Mouse (Mus musculus): Measurements from ENCODE around the gene Glt8d2. TPM values are rescaled to one million over a fixed set of nuclear protein-coding genes. Genes with fewer than 3 reads are reported as not detected.
A peak's percentile ranks its signal among the peaks of the same experiment; 100 is the strongest.

Gene Glt8d2
- polyA plus RNA-seq, 1 experiment from 2014 or later: 6.9 TPM

- Histone ChIP-seq H3K9me3 (no peaks in the 10 kb centered on the region), H3K36me3 (no peaks in the 10 kb centered on the region), H3K27me3 (replicated peaks) (no peaks in the 10 kb centered on the region), H3K4me1 (replicated peaks) (no peaks in the 10 kb centered on the region), H3K9ac (0 out of 2 replicates have a peak overlapping the region, but pooled peaks have one; percentile 8), H3K4me2 (replicated peaks) (peak overlapping the region; percentile 55), H3K4me3 (replicated peaks) (no peak overlapping the region), H3K27ac (no peak overlapping the region)
- WGBS: 19% methylated on average over 22 of the region's 22 CpGs
- ATAC-seq: peak; percentile 87
Measured at GRCm38 (mm10) chr10:82666436-82667234, 23.8 kb downstream of the Glt8d2 start.

- H3K4me2 ChIP-seq (replicated peaks): no peak overlapping the region
- no peak overlapping the region for H3K27ac ChIP-seq
- no peak for ATAC-seq
- no peak overlapping the region for H3K4me3 ChIP-seq (replicated peaks)
- WGBS: 59% methylated on average over 3 of the region's 3 CpGs
- H3K9me3 ChIP-seq: no peaks in the 10 kb centered on the region
- H3K27me3 ChIP-seq (replicated peaks): no peaks in the 10 kb centered on the region
- H3K36me3 ChIP-seq: no peaks in the 10 kb centered on the region
- H3K4me1 ChIP-seq (replicated peaks): no peaks in the 10 kb centered on the region
- H3K9ac ChIP-seq: no peak overlapping the region
Measured at GRCm38 (mm10) chr10:82665951-82666350, 24.5 kb downstream of the Glt8d2 start.

GRCm38 (mm10) chr10:82663289-82663688 is 27.2 kb downstream of the Glt8d2 start:
- WGBS: 78% methylated on average over 2 of the region's 2 CpGs
- H3K27ac ChIP-seq: no peak overlapping the region
- no peaks in the 10 kb centered on the region for H3K27me3 ChIP-seq (replicated peaks)
- ATAC-seq: no peak
- no peaks in the 10 kb centered on the region for H3K4me1 ChIP-seq (replicated peaks)
- H3K9me3 ChIP-seq: no peaks in the 10 kb centered on the region
- H3K36me3 ChIP-seq: no peaks in the 10 kb centered on the region
- H3K9ac ChIP-seq: no peak overlapping the region
- H3K4me2 ChIP-seq (replicated peaks): no peak overlapping the region
- H3K4me3 ChIP-seq (replicated peaks): no peak overlapping the region

- Histone ChIP-seq H3K27ac (no peak overlapping the region), H3K4me1 (replicated peaks) (no peaks in the 10 kb centered on the region), H3K9me3 (no peaks in the 10 kb centered on the region), H3K4me2 (replicated peaks) (no peak overlapping the region), H3K36me3 (no peaks in the 10 kb centered on the region), H3K27me3 (replicated peaks) (no peaks in the 10 kb centered on the region), H3K4me3 (replicated peaks) (no peak overlapping the region), H3K9ac (no peak overlapping the region)
- 83% methylated on average over 14 of the region's 14 CpGs for WGBS
- ATAC-seq: no peak
Measured at GRCm38 (mm10) chr10:82662267-82662990, 28.0 kb downstream of the Glt8d2 start.

- WGBS: 83% methylated on average over 8 of the region's 8 CpGs
Measured at GRCm38 (mm10) chr10:82661820-82662219, 28.6 kb downstream of the Glt8d2 start.

GRCm38 (mm10) chr10:82654581-82654980 is 35.9 kb downstream of the Glt8d2 start:
- peaks cover 6% of the 10 kb centered on the region; the same call in 1 of the 2 replicates for H3K36me3 ChIP-seq
- ATAC-seq: no peak
- no peak overlapping the region for H3K4me3 ChIP-seq (replicated peaks)
- H3K4me1 ChIP-seq (replicated peaks): no peaks in the 10 kb centered on the region
- H3K27ac ChIP-seq: no peak overlapping the region
- H3K4me2 ChIP-seq (replicated peaks): no peak overlapping the region
- no peak overlapping the region for H3K9ac ChIP-seq
- WGBS: 77% methylated on average over 3 of the region's 3 CpGs
- H3K9me3 ChIP-seq: no peaks in the 10 kb centered on the region
- H3K27me3 ChIP-seq (replicated peaks): no peaks in the 10 kb centered on the region

More at GRCm38 (mm10) chr10:82661820-82662219, 28.6 kb downstream of the Glt8d2 start:
- no peaks in the 10 kb centered on the region for H3K27me3 ChIP-seq (replicated peaks)
- no peak overlapping the region for H3K9ac ChIP-seq
- no peak overlapping the region for H3K27ac ChIP-seq
- no peak overlapping the region for H3K4me3 ChIP-seq (replicated peaks)
- H3K36me3 ChIP-seq: no peaks in the 10 kb centered on the region
- no peak for ATAC-seq
- H3K4me1 ChIP-seq (replicated peaks): no peaks in the 10 kb centered on the region
- H3K4me2 ChIP-seq (replicated peaks): no peak overlapping the region
- no peaks in the 10 kb centered on the region for H3K9me3 ChIP-seq

- H3K27me3 ChIP-seq (replicated peaks): no peaks in the 10 kb centered on the region
- H3K4me1 ChIP-seq (replicated peaks): no peaks in the 10 kb centered on the region
- H3K27ac ChIP-seq: no peak overlapping the region
- no peak overlapping the region for H3K4me3 ChIP-seq (replicated peaks)
- 68% methylated on average over 5 of the region's 5 CpGs for WGBS
- no peak overlapping the region for H3K9ac ChIP-seq
- ATAC-seq: no peak
- H3K9me3 ChIP-seq: no peaks in the 10 kb centered on the region
- peaks cover 9% of the 10 kb centered on the region for H3K36me3 ChIP-seq
- no peak overlapping the region for H3K4me2 ChIP-seq (replicated peaks)
Measured at GRCm38 (mm10) chr10:82652625-82653024, 37.8 kb downstream of the Glt8d2 start.

- Histone ChIP-seq H3K9ac (no peak overlapping the region), H3K36me3 (peaks cover 16% of the 10 kb centered on the region), H3K4me2 (replicated peaks) (no peak overlapping the region), H3K27me3 (replicated peaks) (no peaks in the 10 kb centered on the region), H3K4me1 (replicated peaks) (no peaks in the 10 kb centered on the region), H3K27ac (no peak overlapping the region), H3K4me3 (replicated peaks) (no peak overlapping the region), H3K9me3 (no peaks in the 10 kb centered on the region)
- 91% methylated on average over 5 of the region's 5 CpGs for WGBS
- ATAC-seq: no peak
Measured at GRCm38 (mm10) chr10:82651221-82651620, 39.2 kb downstream of the Glt8d2 start.

GRCm38 (mm10) chr10:82647205-82647811 is 43.1 kb downstream of the Glt8d2 start:
- Histone ChIP-seq H3K4me1 (replicated peaks) (no peaks in the 10 kb centered on the region), H3K4me2 (replicated peaks) (no peak overlapping the region), H3K27ac (no peak overlapping the region), H3K9ac (no peak overlapping the region), H3K9me3 (no peaks in the 10 kb centered on the region), H3K4me3 (replicated peaks) (no peak overlapping the region), H3K27me3 (replicated peaks) (no peaks in the 10 kb centered on the region), H3K36me3 (peaks cover 40% of the 10 kb centered on the region)
- ATAC-seq: no peak
- WGBS: 82% methylated on average over 17 of the region's 17 CpGs

- no peaks in the 10 kb centered on the region for H3K27me3 ChIP-seq (replicated peaks)
- ATAC-seq: peak; percentile 23; the same call in 1 of the 2 replicates
- H3K36me3 ChIP-seq: peaks cover 44% of the 10 kb centered on the region
- no peaks in the 10 kb centered on the region for H3K4me1 ChIP-seq (replicated peaks)
- no peak overlapping the region for H3K27ac ChIP-seq
- WGBS: 94% methylated on average over 8 of the region's 8 CpGs
- H3K9ac ChIP-seq: no peak overlapping the region
- H3K4me3 ChIP-seq (replicated peaks): no peak overlapping the region
- no peak overlapping the region for H3K4me2 ChIP-seq (replicated peaks)
- H3K9me3 ChIP-seq: no peaks in the 10 kb centered on the region
Measured at GRCm38 (mm10) chr10:82646083-82646482, 44.4 kb downstream of the Glt8d2 start.

- H3K4me3 ChIP-seq (replicated peaks): no peak overlapping the region
- H3K27me3 ChIP-seq (replicated peaks): no peaks in the 10 kb centered on the region
- H3K36me3 ChIP-seq: peaks cover 52% of the 10 kb centered on the region
- H3K9ac ChIP-seq: no peak overlapping the region
- WGBS: 92% methylated on average over 9 of the region's 9 CpGs
- no peaks in the 10 kb centered on the region for H3K9me3 ChIP-seq
- H3K27ac ChIP-seq: no peak overlapping the region
- no peak for ATAC-seq
- H3K4me2 ChIP-seq (replicated peaks): no peak overlapping the region
- no peaks in the 10 kb centered on the region for H3K4me1 ChIP-seq (replicated peaks)
Measured at GRCm38 (mm10) chr10:82641481-82641880, 49.0 kb downstream of the Glt8d2 start.

- no peak overlapping the region for H3K4me3 ChIP-seq (replicated peaks)
- no peak overlapping the region for H3K9ac ChIP-seq
- 89% methylated on average over 8 of the region's 8 CpGs for WGBS
- H3K27me3 ChIP-seq (replicated peaks): no peaks in the 10 kb centered on the region
- H3K36me3 ChIP-seq: peaks cover 38% of the 10 kb centered on the region
- H3K4me1 ChIP-seq (replicated peaks): no peaks in the 10 kb centered on the region
- H3K27ac ChIP-seq: no peak overlapping the region
- no peaks in the 10 kb centered on the region for H3K9me3 ChIP-seq
- no peak overlapping the region for H3K4me2 ChIP-seq (replicated peaks)
- no peak for ATAC-seq
Measured at GRCm38 (mm10) chr10:82639032-82639698, 51.3 kb downstream of the Glt8d2 start.
